Comparison of ENCODE assay signal across 27 mouse cellular contexts in the genomic region with DNA sequence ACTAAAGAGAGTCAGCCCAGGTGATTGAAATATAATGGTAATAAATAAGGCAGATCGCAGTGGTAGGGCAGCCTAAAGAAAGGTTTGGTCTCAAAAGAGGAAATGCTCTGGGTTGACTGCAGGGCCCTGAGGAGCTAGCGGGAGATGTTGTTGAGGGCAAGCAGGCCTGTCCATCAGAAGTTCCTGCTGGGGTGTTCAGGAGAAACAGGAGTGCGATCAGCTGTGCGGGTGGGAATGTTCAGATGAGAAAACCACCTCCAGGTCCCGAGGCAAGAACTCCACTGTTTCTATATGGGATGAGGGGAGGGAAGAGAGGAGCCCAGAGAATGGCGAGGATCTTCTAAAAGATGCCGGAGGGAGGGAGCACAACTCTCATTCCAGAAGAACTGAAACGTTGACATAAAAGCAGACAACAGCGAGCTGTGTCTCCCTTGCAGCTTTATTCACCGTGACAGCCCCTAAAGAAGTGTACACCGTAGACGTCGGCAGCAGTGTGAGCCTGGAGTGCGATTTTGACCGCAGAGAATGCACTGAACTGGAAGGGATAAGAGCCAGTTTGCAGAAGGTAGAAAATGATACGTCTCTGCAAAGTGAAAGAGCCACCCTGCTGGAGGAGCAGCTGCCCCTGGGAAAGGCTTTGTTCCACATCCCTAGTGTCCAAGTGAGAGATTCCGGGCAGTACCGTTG. TPM values are rescaled to one million over a fixed set of nuclear protein-coding genes. Genes with fewer than 3 reads are reported as not detected.
A peak's percentile ranks its signal among the peaks of the same experiment; 100 is the strongest.
DNase-seq lines count a peak whose midpoint lies in the region; ATAC-seq and TF ChIP-seq lines count a peak whose summit lies in the region.
"Had no signal": no experiment of that assay in that cellular context is flagged by ENCODE, and none has a peak within 500 bp of the region (broad histone marks: within the 10 kb centered on the region; RNA-seq: fewer than 3 reads in every experiment).

No protein-coding gene starts in this region.

- DNase-seq in heart, adult 11 months = peak; percentile 79
- DNase-seq in heart, postnatal 36 days = no peak
- DNase-seq in G1E (ENCODE audit: low spot score) (no peak), MEL-GATA-1-ER (ENCODE audit: extremely low read depth, low read depth) (peak; percentile 94), liver (no peak)
- DNase-seq in left cerebral cortex, postnatal 4 days = no peak
- DNase-seq: adrenal gland, adult 8-10 months; adrenal gland, postnatal 14 days; adrenal gland, postnatal 36 days; cerebellum, adult 11 months; cerebellum, adult 18-20 months; cerebellum, adult 8-10 months; cerebellum, adult 9-11 months; cerebellum, postnatal 14 days; cerebellum, postnatal 36 days had no signal

- H3K36me3 ChIP-seq in G1E (replicated peaks) = no peaks in the 10 kb centered on the region
- no peaks in the 10 kb centered on the region for H3K36me3 ChIP-seq in hindbrain, embryonic 12.5 days
- H3K36me3 ChIP-seq: embryonic facial prominence, embryonic 10.5 days; embryonic facial prominence, embryonic 12.5 days; forebrain, embryonic 12.5 days had no signal

- H3K27ac ChIP-seq in hindbrain, embryonic 12.5 days = no peak overlapping the region
- H3K27ac ChIP-seq: embryonic facial prominence, embryonic 10.5 days; embryonic facial prominence, embryonic 12.5 days; forebrain, embryonic 12.5 days had no signal

- intact Hi-C loops in heart, postnatal 36 days (cut with DNase I) = no loop called here
- intact Hi-C loops in left cerebral cortex, postnatal 4 days (cut with DNase I) = no loop called here

- WGBS in hindbrain, embryonic 12.5 days = 80% methylated on average over 18 of the region's 18 CpGs

- no peaks in the 10 kb centered on the region for H3K9me3 ChIP-seq in G1E (replicated peaks)
- H3K9me3 ChIP-seq in hindbrain, embryonic 12.5 days (replicated peaks) = no peaks in the 10 kb centered on the region
- H3K9me3 ChIP-seq: embryonic facial prominence, embryonic 10.5 days; embryonic facial prominence, embryonic 12.5 days; forebrain, embryonic 12.5 days had no signal

- no peak overlapping the region for H3K9ac ChIP-seq in hindbrain, embryonic 12.5 days
- H3K9ac ChIP-seq: embryonic facial prominence, embryonic 12.5 days; forebrain, embryonic 12.5 days had no signal

- no peak overlapping the region for H3K4me2 ChIP-seq in hindbrain, embryonic 12.5 days (replicated peaks)
- H3K4me2 ChIP-seq: embryonic facial prominence, embryonic 12.5 days; forebrain, embryonic 12.5 days had no signal

- no peak for TF ChIP-seq CTCF in G1E (IDR thresholded peaks at IDR 0.05; ENCODE audit: low read depth, low read length)

- peak overlapping the region; percentile 66 for H3K4me3 ChIP-seq in G1E (ENCODE audit: low read depth, low read length)
- H3K4me3 ChIP-seq in hindbrain, embryonic 12.5 days = no peak overlapping the region
- H3K4me3 ChIP-seq: embryonic facial prominence, embryonic 10.5 days; embryonic facial prominence, embryonic 12.5 days; forebrain, embryonic 12.5 days had no signal

- peaks cover 58% of the 10 kb centered on the region for H3K4me1 ChIP-seq in G1E (ENCODE audit: insufficient read depth, low read depth, low read length)
- H3K4me1 ChIP-seq in hindbrain, embryonic 12.5 days = no peaks in the 10 kb centered on the region
- H3K4me1 ChIP-seq: embryonic facial prominence, embryonic 10.5 days; embryonic facial prominence, embryonic 12.5 days had no signal

- peak; percentile 45; the same call in 1 of the 2 replicates for ATAC-seq in G1E (ENCODE audit: extremely low read depth, insufficient number of reproducible peaks, low FRiP score, poor library complexity, severe bottlenecking)
- ATAC-seq in common myeloid progenitor, adult 5-6 weeks (replicated peaks; ENCODE audit: low read depth, poor library complexity, severe bottlenecking) = peak; percentile 52; the same call in 1 of the 2 replicates
- no peak for ATAC-seq in hindbrain, embryonic 12.5 days (ENCODE audit: low FRiP score)
- ATAC-seq: CD4-positive, CD25-positive, alpha-beta regulatory T cell, adult 4 months; forebrain, embryonic 14.5 days; forebrain, embryonic 16.5 days had no signal

- H3K27me3 ChIP-seq in G1E (ENCODE audit: insufficient read depth, low read length) = no peaks in the 10 kb centered on the region
- no peaks in the 10 kb centered on the region for H3K27me3 ChIP-seq in hindbrain, embryonic 12.5 days
- H3K27me3 ChIP-seq: CH12.LX; embryonic facial prominence, embryonic 12.5 days; forebrain, embryonic 12.5 days had no signal

RNA-seq across cellular contexts. Expression of gene Pdcd1lg2, which starts 26.2 kb away (rescaled TPM):
- not detected for total RNA-seq in heart, postnatal 36 days (2021)
- total RNA-seq in G1E (2014; fragmentation: Nextera tagmentation) (2.0 and 2.5 TPM in 2 replicates), G1E (2017) (8.8 and 10.5 TPM in 2 replicates)
- 0.10 and 0.16 TPM in 2 replicates for polyA plus RNA-seq in G1E (2012)
- total RNA-seq in common myeloid progenitor, adult 5-6 weeks (2017) = 0.27 and 1.7 TPM in 2 replicates
- total RNA-seq in left cerebral cortex, postnatal 4 days (2021) = under 1 TPM in 1 of 2 experiments, not detected in 1; 0.28 TPM
- not detected in 2 replicates for polyA plus RNA-seq in hindbrain, embryonic 12.5 days (2016; fragmentation: Nextera tagmentation; extraction: Ambion mirVana)
- total RNA-seq: adrenal gland, adult 18-20 months; adrenal gland, adult 8-10 months; adrenal gland, postnatal 14 days; adrenal gland, postnatal 36 days had no signal
- polyA plus RNA-seq: cortical plate, adult 2 months; embryonic facial prominence, embryonic 10.5 days; embryonic facial prominence, embryonic 14.5 days; forebrain, embryonic 14.5 days; forebrain, embryonic 16.5 days had no signal

Comparison
In these comparisons a context has a peak if more than half of its experiments do, and no peak if none do; other contexts are left out.
1. DNase-seq: peak in heart, adult 11 months (single experiment) and MEL-GATA-1-ER (single experiment); none in heart, postnatal 36 days (0 of 2), G1E (single experiment), left cerebral cortex, postnatal 4 days (single experiment) and liver (single experiment).